35 mouse cellular contexts compared by ENCODE assay signal in genomic region chr13:35911476-35911875, GRCm38 (mm10). TPM values are rescaled to one million over a fixed set of nuclear protein-coding genes. Genes with fewer than 3 reads are reported as not detected.
"Had no signal": no experiment of that assay in that cellular context is flagged by ENCODE, and none has a peak within 500 bp of the region (broad histone marks: within the 10 kb centered on the region; RNA-seq: fewer than 3 reads in every experiment).

No protein-coding gene starts in this region.

- H3K27ac ChIP-seq: limb, embryonic 10.5 days; limb, embryonic 12.5 days; limb, embryonic 13.5 days; limb, embryonic 15.5 days; liver, embryonic 13.5 days; liver, embryonic 14.5 days; liver, embryonic 15.5 days; lung, embryonic 15.5 days; macrophage; midbrain, embryonic 10.5 days; midbrain, embryonic 12.5 days; midbrain, embryonic 13.5 days; midbrain, embryonic 15.5 days; neural tube, embryonic 12.5 days had no signal

- H3K9ac ChIP-seq: limb, embryonic 12.5 days; limb, embryonic 13.5 days; limb, embryonic 15.5 days; liver, embryonic 13.5 days; liver, embryonic 14.5 days; liver, embryonic 15.5 days; liver, postnatal 0 days; lung, embryonic 14.5 days; lung, embryonic 15.5 days; midbrain, embryonic 12.5 days; midbrain, embryonic 13.5 days; midbrain, embryonic 15.5 days; neural tube, embryonic 12.5 days had no signal

- DNase-seq: left cerebral cortex, postnatal 4 days; liver; liver, embryonic 13.5 days; liver, postnatal 0 days; lung, adult 18-20 months; lung, adult 2 months; lung, embryonic 14.5 days; lung, postnatal 10 days; lung, postnatal 14 days; lung, postnatal 36 days; lung, postnatal 4 days; midbrain, embryonic 14.5 days had no signal

- H3K4me3 ChIP-seq: limb, embryonic 10.5 days; limb, embryonic 12.5 days; limb, embryonic 13.5 days; limb, embryonic 15.5 days; liver, embryonic 13.5 days; liver, embryonic 15.5 days; lung, embryonic 15.5 days; megakaryocyte, embryonic 14.5 days; midbrain, embryonic 10.5 days; midbrain, embryonic 12.5 days; midbrain, embryonic 13.5 days; midbrain, embryonic 15.5 days; myocyte; neural tube, embryonic 12.5 days had no signal

- H3K4me2 ChIP-seq: limb, embryonic 12.5 days; limb, embryonic 13.5 days; limb, embryonic 15.5 days; liver, embryonic 11.5 days; liver, embryonic 13.5 days; liver, embryonic 15.5 days; lung, embryonic 14.5 days; lung, embryonic 15.5 days; midbrain, embryonic 11.5 days; midbrain, embryonic 12.5 days; midbrain, embryonic 13.5 days; midbrain, embryonic 15.5 days; neural tube, embryonic 12.5 days had no signal

- H3K9me3 ChIP-seq: limb, embryonic 10.5 days; limb, embryonic 13.5 days; limb, embryonic 15.5 days; liver, embryonic 13.5 days; liver, embryonic 15.5 days; lung, embryonic 15.5 days; midbrain, embryonic 12.5 days; midbrain, embryonic 15.5 days; neural tube, embryonic 12.5 days had no signal

- H3K36me3 ChIP-seq: limb, embryonic 10.5 days; limb, embryonic 12.5 days; limb, embryonic 13.5 days; limb, embryonic 15.5 days; liver, embryonic 13.5 days; liver, embryonic 15.5 days; lung, embryonic 15.5 days; midbrain, embryonic 10.5 days; midbrain, embryonic 12.5 days; midbrain, embryonic 13.5 days; midbrain, embryonic 15.5 days; neural tube, embryonic 12.5 days had no signal

- ATAC-seq: liver, postnatal 0 days; lung, postnatal 0 days; midbrain, embryonic 13.5 days; midbrain, embryonic 15.5 days; midbrain, embryonic 16.5 days had no signal

- H3K27me3 ChIP-seq: limb, embryonic 12.5 days; limb, embryonic 13.5 days; limb, embryonic 15.5 days; liver, embryonic 13.5 days; liver, embryonic 15.5 days; lung, embryonic 15.5 days; megakaryocyte, embryonic 14.5 days; midbrain, embryonic 12.5 days; midbrain, embryonic 13.5 days; midbrain, embryonic 15.5 days; neural tube, embryonic 12.5 days had no signal

- H3K4me1 ChIP-seq: limb, embryonic 10.5 days; limb, embryonic 12.5 days; limb, embryonic 13.5 days; lung, embryonic 15.5 days; midbrain, embryonic 12.5 days; midbrain, embryonic 13.5 days; midbrain, embryonic 15.5 days; neural tube, embryonic 12.5 days had no signal

RNA-seq across cellular contexts. Expression of gene Ppp1r3g, which starts 47.2 kb away (rescaled TPM):
- total RNA-seq: megakaryocyte progenitor cell, adult 5-6 weeks; megakaryocyte, adult 5-6 weeks; megakaryocyte-erythroid progenitor cell, adult 5-6 weeks; monocyte, adult 5-6 weeks had no signal
- polyA plus RNA-seq: lung, adult 2 months; macrophage; myocyte had no signal
